ENCODE assay signal across 16 mouse cellular contexts in genomic region chr11:89174967-89175366, GRCm38 (mm10).
DNase-seq lines count a peak whose midpoint lies in the region; ATAC-seq and TF ChIP-seq lines count a peak whose summit lies in the region.
"Had no signal": no experiment of that assay in that cellular context is flagged by ENCODE, and none has a peak within 500 bp of the region (broad histone marks: within the 10 kb centered on the region; RNA-seq: fewer than 3 reads in every experiment).

No protein-coding gene starts in this region.

- TF ChIP-seq POLR2A in ES-Bruce4 (IDR thresholded peaks at IDR 0.05; ENCODE audit: insufficient read depth, low read length) = no peak

- no peak for DNase-seq in heart, embryonic 10.5 days (ENCODE audit: low spot score)
- no peak for DNase-seq in heart, adult 9 months (ENCODE audit: low spot score in 2 of 2)
- no peak for DNase-seq in kidney, postnatal 10 days
- DNase-seq in layer of hippocampus, postnatal 14 days (ENCODE audit: low spot score in 2 of 2) = no peak
- no peak for DNase-seq in layer of hippocampus, adult 9-10 months (ENCODE audit: low spot score)
- DNase-seq: adrenal gland, postnatal 25 days; B cell, adult 2 months; cerebellum, postnatal 25 days; kidney, postnatal 36 days; layer of hippocampus, postnatal 36 days; lung, adult 2 months; thymus, adult 2 months had no signal

- no peak overlapping the region for H3K9ac ChIP-seq in kidney, embryonic 14.5 days (ENCODE audit: low read depth, low read length)
- H3K9ac ChIP-seq in ES-Bruce4 (ENCODE audit: low read depth, poor library complexity, severe bottlenecking) = no peak overlapping the region
- no peak overlapping the region for H3K9ac ChIP-seq in embryonic facial prominence, embryonic 13.5 days

- H3K4me2 ChIP-seq in kidney, embryonic 14.5 days (replicated peaks; ENCODE audit: low read depth, low read length) = peak overlapping the region; percentile 34
- peak overlapping the region; percentile 48 for H3K4me2 ChIP-seq in embryonic facial prominence, embryonic 13.5 days

- no peaks in the 10 kb centered on the region for H3K9me3 ChIP-seq in heart, embryonic 10.5 days
- H3K9me3 ChIP-seq in kidney, embryonic 14.5 days (ENCODE audit: control insufficient read depth, low read length) = no peaks in the 10 kb centered on the region
- H3K9me3 ChIP-seq in ES-Bruce4 (replicated peaks; ENCODE audit: control insufficient read depth, insufficient read depth, low read length, poor library complexity, severe bottlenecking) = no peaks in the 10 kb centered on the region
- H3K9me3 ChIP-seq in embryonic facial prominence, embryonic 13.5 days = no peaks in the 10 kb centered on the region

- peak; percentile 45; the same call in 1 of the 2 replicates for TF ChIP-seq EP300 in ES-Bruce4 (IDR thresholded peaks at IDR 0.05; ENCODE audit: insufficient read depth, low read depth, low read length)

- peaks cover 9% of the 10 kb centered on the region; the same call in 1 of the 2 replicates for H3K27me3 ChIP-seq in heart, embryonic 10.5 days (ENCODE audit: insufficient read depth, poor library complexity, severe bottlenecking)
- H3K27me3 ChIP-seq in kidney, embryonic 14.5 days (ENCODE audit: control insufficient read depth, insufficient read depth, low read length) = no peaks in the 10 kb centered on the region
- H3K27me3 ChIP-seq in ES-Bruce4 (ENCODE audit: control insufficient read depth, insufficient read depth, low read length, poor library complexity, severe bottlenecking) = no peaks in the 10 kb centered on the region
- no peaks in the 10 kb centered on the region for H3K27me3 ChIP-seq in embryonic facial prominence, embryonic 13.5 days

- WGBS in heart, embryonic 10.5 days = 21% methylated on average over 6 of the region's 6 CpGs
- WGBS in kidney, embryonic 14.5 days = 17% methylated on average over 6 of the region's 6 CpGs
- WGBS in embryonic facial prominence, embryonic 13.5 days = 4% methylated on average over 6 of the region's 6 CpGs

- no peak for TF ChIP-seq CTCF in ES-Bruce4 (IDR thresholded peaks at IDR 0.05; ENCODE audit: low read depth, low read length)

- H3K4me1 ChIP-seq in heart, embryonic 10.5 days = peaks cover 18% of the 10 kb centered on the region
- H3K4me1 ChIP-seq in kidney, embryonic 14.5 days (ENCODE audit: control insufficient read depth, insufficient read depth, low read length) = 0 out of 2 replicates have a peak, but pooled peaks cover 4% of the 10 kb centered on the region
- H3K4me1 ChIP-seq in ES-Bruce4 (ENCODE audit: control insufficient read depth, insufficient read depth, low read length) = peaks cover 6% of the 10 kb centered on the region
- peaks cover 22% of the 10 kb centered on the region for H3K4me1 ChIP-seq in embryonic facial prominence, embryonic 13.5 days

- no peak for ATAC-seq in kidney, embryonic 14.5 days (ENCODE audit: low FRiP score, low TSS enrichment)
- no peak for ATAC-seq in embryonic facial prominence, embryonic 13.5 days (ENCODE audit: insufficient number of reproducible peaks, insufficient read depth, low FRiP score, low TSS enrichment, low read depth)

- peak overlapping the region; percentile 37 for H3K4me3 ChIP-seq in heart, embryonic 10.5 days
- no peak overlapping the region for H3K4me3 ChIP-seq in kidney, embryonic 14.5 days (ENCODE audit: low read length)
- no peak overlapping the region for H3K4me3 ChIP-seq in ES-Bruce4 (ENCODE audit: low read depth, low read length)
- peak overlapping the region; percentile 4; the same call in 1 of the 2 replicates for H3K4me3 ChIP-seq in embryonic facial prominence, embryonic 13.5 days

- H3K36me3 ChIP-seq in heart, embryonic 10.5 days = no peaks in the 10 kb centered on the region
- no peaks in the 10 kb centered on the region for H3K36me3 ChIP-seq in kidney, embryonic 14.5 days (ENCODE audit: control insufficient read depth, insufficient read depth, low read length)
- H3K36me3 ChIP-seq in ES-Bruce4 (ENCODE audit: control insufficient read depth, insufficient read depth, low read length, poor library complexity, severe bottlenecking) = no peaks in the 10 kb centered on the region
- H3K36me3 ChIP-seq in embryonic facial prominence, embryonic 13.5 days = no peaks in the 10 kb centered on the region
- H3K36me3 ChIP-seq: G1E had no signal

- no peak overlapping the region for H3K27ac ChIP-seq in heart, embryonic 10.5 days
- H3K27ac ChIP-seq in kidney, embryonic 14.5 days (ENCODE audit: low read depth, low read length) = no peak overlapping the region
- H3K27ac ChIP-seq in ES-Bruce4 (ENCODE audit: insufficient read depth, low read length) = peak overlapping the region; percentile 16; the same call in 1 of the 2 replicates
- peak overlapping the region; percentile 60 for H3K27ac ChIP-seq in embryonic facial prominence, embryonic 13.5 days

Comparison
In these comparisons a context has a peak if more than half of its experiments do, and no peak if none do; other contexts are left out.
1. H3K27ac ChIP-seq: peak in ES-Bruce4 (single experiment) and embryonic facial prominence, embryonic 13.5 days (single experiment); none in heart, embryonic 10.5 days (single experiment) and kidney, embryonic 14.5 days (single experiment).
2. H3K4me3 ChIP-seq: peak in heart, embryonic 10.5 days (single experiment) and embryonic facial prominence, embryonic 13.5 days (single experiment); none in kidney, embryonic 14.5 days (single experiment) and ES-Bruce4 (single experiment).